Mouse (Mus musculus) Patski (cell line): ENCODE data around the gene Rpl37. TPM values are rescaled to one million over a fixed set of nuclear protein-coding genes. Genes with fewer than 3 reads are reported as not detected.

Experiments used
- ATAC-seq: fragments of 100-300 bp; one replicate; pipeline ENCODE4 v1.8.0; 2021
- CTCF ChIA-PET: fragments of 350-600 bp; sonication (Branson Sonifier 250); formaldehyde crosslinking; loops from one replicate; lab custom pipeline; 2022; ENCODE audit warnings: inconsistent platforms; lab: Charles Lee
- POLR2A ChIA-PET: fragments of 350-600 bp; sonication (Branson Sonifier 250); formaldehyde crosslinking; loops from one replicate; lab custom pipeline; 2022; ENCODE audit warnings: antibody characterized with exemption, inconsistent platforms; lab: Charles Lee
- DNase-seq: peaks from one replicate; pipeline ENCODE4 v3.0.0-alpha.2; 2011; ENCODE audit warnings: low read depth, low spot score
- H3K27me3 ChIP-seq: fragments of 371-371 bp; one replicate; pipeline ENCODE4 v1.5.1; 2021
- CTCF ChIP-seq: fragments of 100-300 bp; IDR thresholded peaks from one replicate; pipeline ENCODE4 v1.5.1; 2021
- in situ Hi-C: fragments of 300-500 bp; cut with MboI; formaldehyde crosslinking; loops from 3 replicates; pipeline ENCODE4 v1.11.1; 2018; ENCODE audit warnings: low pct_unique_long_range_greater_than_20kb, mixed read lengths
- polyA plus RNA-seq: library from polyadenylated mRNA; unstranded; gene quantifications from one replicate; pipeline ENCODE4 v1.2.3, GENCODE M21; 2021

Rpl37 gene
- polyA plus RNA-seq, 1 experiment from 2014 or later: 245 TPM

- DNase-seq (no peak), ATAC-seq (no peak)
- H3K27me3 ChIP-seq: no peaks in the 10 kb centered on the region
- TF ChIP-seq CTCF: no peak
- ChIA-PET POLR2A (no interaction called here), CTCF (no interaction called here)
- in situ Hi-C loops: no loop called here
Measured at GRCm38 (mm10) chr15:5149187-5149586, 32.7 kb downstream of the Rpl37 start.

GRCm38 (mm10) chr15:5152171-5152570, 35.7 kb downstream of the Rpl37 start:
- ATAC-seq (no peak), DNase-seq (no peak)
- no peaks in the 10 kb centered on the region for H3K27me3 ChIP-seq
- ChIA-PET POLR2A (no interaction called here), CTCF (interaction anchor here (0.6 to 1.0 kb wide), 2 partner anchors 21 to 32 kb away, joined by 3 read pairs; no protein-coding TSS in a partner anchor)
- TF ChIP-seq CTCF: no peak
- in situ Hi-C loops: no loop called here

GRCm38 (mm10) chr15:5154621-5155020, 38.2 kb downstream of the Rpl37 start:
- no peaks in the 10 kb centered on the region for H3K27me3 ChIP-seq
- ChIA-PET CTCF (interaction anchor here (1.3 to 1.9 kb wide), 2 partner anchors 16 to 19 kb away, joined by 3 to 5 read pairs; no protein-coding TSS in a partner anchor), POLR2A (no interaction called here)
- no peak for TF ChIP-seq CTCF
- in situ Hi-C loops: no loop called here
- no peak for DNase-seq
- no peak for ATAC-seq

DNA sequence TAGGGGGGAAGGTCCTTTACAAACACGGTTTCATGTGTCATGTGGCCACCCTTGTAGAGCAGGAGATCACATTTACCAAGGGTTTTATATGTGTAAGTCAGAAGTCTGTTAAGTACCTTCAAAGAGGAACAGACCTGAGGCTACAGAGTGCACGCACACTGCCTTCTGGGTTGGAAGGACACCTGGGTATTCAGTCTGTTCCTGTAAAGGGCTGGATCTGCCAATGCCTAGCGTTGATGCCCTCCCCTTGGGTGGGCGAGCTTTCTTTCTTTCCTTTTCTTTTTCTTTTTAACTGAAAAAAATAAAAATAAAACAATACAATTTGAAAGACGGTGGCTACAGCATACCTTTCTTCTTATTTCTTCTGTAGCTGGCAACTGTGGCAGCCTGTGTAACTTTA, 38.6 kb downstream of the Rpl37 start:
- ATAC-seq (no peak), DNase-seq (no peak)
- TF ChIP-seq CTCF: no peak
- ChIA-PET CTCF (interaction anchor here (1.3 to 1.9 kb wide), 2 partner anchors 16 to 19 kb away, joined by 3 to 5 read pairs; no protein-coding TSS in a partner anchor), POLR2A (no interaction called here)
- H3K27me3 ChIP-seq: no peaks in the 10 kb centered on the region
- in situ Hi-C loops: no loop called here

DNA sequence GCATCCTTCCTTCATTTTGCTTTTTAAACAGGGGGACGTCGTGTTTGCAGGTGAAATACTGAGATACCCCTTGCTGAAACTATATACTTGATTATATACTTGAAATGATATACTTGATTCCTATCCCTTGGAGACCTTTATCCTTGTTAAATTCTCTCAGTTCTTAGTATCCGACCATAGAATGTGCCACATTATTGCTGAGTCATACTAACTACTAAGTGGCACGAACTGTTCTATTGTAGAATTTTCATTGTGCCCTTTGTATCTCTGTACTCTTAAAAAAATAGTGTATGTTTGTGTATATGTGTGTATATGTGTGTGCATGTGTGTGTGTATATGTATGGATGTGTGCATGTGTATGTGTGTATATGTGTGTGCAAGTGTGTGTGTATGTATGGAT, 39.9 kb downstream of the Rpl37 start:
- CTCF ChIA-PET: no interaction called here
- POLR2A ChIA-PET: no interaction called here
- ATAC-seq: no peak
- no peaks in the 10 kb centered on the region for H3K27me3 ChIP-seq
- in situ Hi-C loops: no loop called here
- no peak for TF ChIP-seq CTCF
- DNase-seq: no peak

GRCm38 (mm10) chr15:5157386-5157785, 40.9 kb downstream of the Rpl37 start:
- DNase-seq: no peak
- H3K27me3 ChIP-seq: no peaks in the 10 kb centered on the region
- ChIA-PET CTCF (interaction anchor here (1.2 kb wide), 1 partner anchor 13 kb away, joined by 3 read pairs; no protein-coding TSS in a partner anchor), POLR2A (no interaction called here)
- in situ Hi-C loops: no loop called here
- no peak for TF ChIP-seq CTCF
- no peak for ATAC-seq

GRCm38 (mm10) chr15:5158827-5159226, 42.4 kb downstream of the Rpl37 start:
- ChIA-PET POLR2A (no interaction called here), CTCF (no interaction called here)
- DNase-seq (no peak), ATAC-seq (no peak)
- in situ Hi-C loops: no loop called here
- no peaks in the 10 kb centered on the region for H3K27me3 ChIP-seq
- no peak for TF ChIP-seq CTCF

DNA sequence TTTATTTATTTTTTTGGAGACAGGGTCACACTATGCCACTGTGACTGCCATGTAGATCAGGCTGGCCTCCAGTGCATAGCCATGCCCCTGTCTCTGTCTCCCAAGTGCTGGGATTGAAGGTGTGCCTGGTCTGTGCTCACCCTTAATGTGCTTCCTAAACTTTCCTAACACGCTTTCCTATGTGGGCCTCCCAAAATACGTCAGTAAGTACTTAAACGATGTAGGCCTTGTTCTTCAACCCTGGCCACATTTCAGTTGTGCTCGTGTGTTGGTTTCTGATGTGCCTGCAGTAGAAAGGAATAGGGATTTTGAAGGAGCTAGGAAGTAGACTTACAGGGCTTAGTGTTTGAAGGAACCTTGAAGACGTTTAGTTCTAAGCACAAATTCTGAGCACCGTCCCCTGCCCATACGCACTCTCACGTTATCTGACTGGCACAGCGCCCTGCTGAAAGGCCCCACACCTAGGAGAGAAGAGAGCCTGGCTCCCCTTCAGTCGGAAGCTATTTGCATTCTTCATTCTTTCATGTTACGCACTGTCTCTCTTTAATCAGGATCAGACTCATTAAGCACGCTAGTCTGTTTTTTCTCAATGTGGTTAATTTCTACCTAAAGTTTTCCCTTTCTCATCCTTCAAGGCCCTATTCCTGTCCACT, 48.8 kb downstream of the Rpl37 start:
- in situ Hi-C loops: no loop called here
- CTCF ChIA-PET: interaction anchor here (1.4 kb wide), 1 partner anchor 21 kb away, joined by 3 read pairs; no protein-coding TSS in a partner anchor

More for the DNA sequence above, 48.8 kb downstream of the Rpl37 start:
- POLR2A ChIA-PET: no interaction called here
- no peaks in the 10 kb centered on the region for H3K27me3 ChIP-seq
- DNase-seq: no peak
- no peak for ATAC-seq
- TF ChIP-seq CTCF: no peak

Other genes with a start within 250 kb of the Rpl37 start
- not detected for gene Mroh2b, start 217.9 kb upstream of the Rpl37 start, polyA plus RNA-seq
- not detected for gene C7, start 52.9 kb upstream of the Rpl37 start, polyA plus RNA-seq
- 4.0 TPM for gene Card6, start 8.1 kb upstream of the Rpl37 start, polyA plus RNA-seq
- 39.2 TPM for gene Prkaa1, start 27.2 kb downstream of the Rpl37 start, polyA plus RNA-seq
- gene Ttc33, start 68.9 kb downstream of the Rpl37 start, polyA plus RNA-seq: 59.8 TPM
- gene Ptger4, start 127.5 kb downstream of the Rpl37 start, polyA plus RNA-seq: 4.8 TPM